Mouse (Mus musculus) heart, embryonic 16.5 days (tissue): ENCODE measurements around the gene Gm5617. TPM values are rescaled to one million over a fixed set of nuclear protein-coding genes. Genes with fewer than 3 reads are reported as not detected.
"Not testable (repeated sequence)": the region's sequence is repeated elsewhere in the genome, so short reads cannot be mapped to it uniquely, and the experiment has no call there.

Source experiments
- ATAC-seq: fragments of 200-750 bp; cut with Nextera tagmentation; replicated peaks from 2 replicates; pipeline ENCODE4 v1.8.0; 2017; ENCODE audit warnings: moderate number of reproducible peaks; ENCODE audit not compliant: insufficient read depth, low FRiP score; ENCODE audit errors: extremely low read depth
- H3K27ac ChIP-seq: fragments of 300-500 bp; sonication (generic); 2 replicates; pipeline ENCODE4 v1.5.1; 2014; ENCODE audit warnings: mild to moderate bottlenecking, low read length, control low read depth, moderate library complexity
- H3K27me3 ChIP-seq: fragments of 300-500 bp; sonication (generic); 2 replicates; pipeline ENCODE4 v1.6.1; 2014; ENCODE audit warnings: low read length, mixed read lengths; ENCODE audit not compliant: control insufficient read depth, insufficient read depth
- H3K36me3 ChIP-seq: fragments of 300-500 bp; sonication (generic); 2 replicates; pipeline ENCODE4 v1.6.1; 2014; ENCODE audit not compliant: control insufficient read depth, insufficient read depth
- H3K4me1 ChIP-seq: fragments of 300-500 bp; sonication (generic); 2 replicates; pipeline ENCODE4 v1.6.1; 2014; ENCODE audit warnings: low read length, mixed read lengths; ENCODE audit not compliant: control insufficient read depth, insufficient read depth
- H3K4me2 ChIP-seq: fragments of 300-500 bp; sonication (generic); 2 replicates; pipeline ENCODE4 v1.6.1; 2014; ENCODE audit warnings: low read depth, mild to moderate bottlenecking, control low read depth, low read length
- H3K4me3 ChIP-seq: fragments of 300-500 bp; sonication (generic); 2 replicates; pipeline ENCODE4 v1.5.1; 2014; ENCODE audit warnings: mild to moderate bottlenecking, control low read depth, low read length
- H3K9ac ChIP-seq: fragments of 300-500 bp; sonication (generic); 2 replicates; pipeline ENCODE4 v1.6.1; 2014; ENCODE audit warnings: low read length, control low read depth
- H3K9me3 ChIP-seq: fragments of 300-500 bp; sonication (generic); replicated peaks from 2 replicates; pipeline ENCODE4 v1.6.1; 2016; ENCODE audit warnings: low read length; ENCODE audit not compliant: control insufficient read depth
- WGBS: fragments of 180-500 bp; shearing (Covaris S2); extraction: QIAGEN DNeasy Blood & Tissue Kit; methylation state at CpG from one replicate; pipeline ENCODE4 v1.1.7; 2014; 5-methylcytosine and 5-hydroxymethylcytosine counted together
- microRNA-seq: library from miRNA; unstranded; fragments of <30 nt; microRNA quantifications from one replicate; pipeline ENCODE4, GENCODE M21; 2017
- polyA plus RNA-seq: library from polyadenylated mRNA; unstranded; fragments of >200 nt; fragmentation: Nextera tagmentation; extraction: Ambion mirVana; gene quantifications from 2 replicates; pipeline ENCODE4 v1.2.1, GENCODE M21; 2015

The Gm5617 gene
- polyA plus RNA-seq, 1 experiment from 2014 or later, result 32.3 TPM

- H3K9me3 ChIP-seq, result peaks cover 13% of the 10 kb centered on the region
- H3K4me1 ChIP-seq, H3K27me3 ChIP-seq, H3K36me3 ChIP-seq, H3K9ac ChIP-seq, ATAC-seq, H3K4me3 ChIP-seq, H3K27ac ChIP-seq: not testable (repeated sequence)
- H3K4me2 ChIP-seq, result peak overlapping the region; percentile 60; the same call in 1 of the 2 replicates
- WGBS, result 22% methylated on average over 1 of the region's 1 CpGs
Observed at GRCm38 (mm10) chr9:48537616-48538015, 42.4 kb downstream of the Gm5617 start.

- Histone ChIP-seq H3K4me3 (peak overlapping the region; percentile 39), H3K27me3 (0 out of 2 replicates have a peak, but pooled peaks cover 2% of the 10 kb centered on the region), H3K27ac (peak overlapping the region; percentile 63), H3K4me2 (peak overlapping the region; percentile 60), H3K36me3 (no peaks in the 10 kb centered on the region), H3K9me3 (peaks cover 13% of the 10 kb centered on the region), H3K4me1 (peaks cover 3% of the 10 kb centered on the region; the same call in 1 of the 2 replicates), H3K9ac (peak overlapping the region; percentile 52)
- no peak; the same call in 1 of the 2 replicates for ATAC-seq
- 6% methylated on average over 17 of the region's 17 CpGs for WGBS
Observed at GRCm38 (mm10) chr9:48538044-48538645, 42.9 kb downstream of the Gm5617 start.

GRCm38 (mm10) chr9:48538688-48539087 is 43.4 kb downstream of the Gm5617 start:
- ATAC-seq, result no peak
- Histone ChIP-seq H3K4me2 (peak overlapping the region; percentile 60), H3K4me1 (peaks cover 3% of the 10 kb centered on the region; the same call in 1 of the 2 replicates), H3K9me3 (peaks cover 13% of the 10 kb centered on the region), H3K27ac (peak overlapping the region; percentile 19; the same call in 1 of the 2 replicates), H3K36me3 (no peaks in the 10 kb centered on the region), H3K4me3 (peak overlapping the region; percentile 39), H3K27me3 (0 out of 2 replicates have a peak, but pooled peaks cover 2% of the 10 kb centered on the region), H3K9ac (no peak overlapping the region)
- 18% methylated on average over 12 of the region's 12 CpGs for WGBS

Small RNA genes lying within 50 kb of the gene (microRNA-seq; reads per million reads assigned to microRNA genes)
- gene Gm23653, result not detected

Other genes starting within 250 kb of the Gm5617 start
- gene Nxpe2, start 142.0 kb upstream of the Gm5617 start, polyA plus RNA-seq, result 1.1 and 2.7 TPM in 2 replicates
- 102 and 108 TPM in 2 replicates for gene Rexo2, start 14.8 kb upstream of the Gm5617 start, polyA plus RNA-seq
- 80.3 and 89.8 TPM in 2 replicates for gene Rbm7, start 143 bp upstream of the Gm5617 start, polyA plus RNA-seq
- 6.3 and 7.3 TPM in 2 replicates for gene Nnmt, start 109.7 kb downstream of the Gm5617 start, polyA plus RNA-seq